Mouse (Mus musculus) liver, embryonic 12.5 days (tissue): ENCODE data around the gene Magoh. TPM values are rescaled to one million over a fixed set of nuclear protein-coding genes. Genes with fewer than 3 reads are reported as not detected.
A peak's percentile ranks its signal among the peaks of the same experiment; 100 is the strongest.

Experiments used
- ATAC-seq: fragments of 200-750 bp; cut with Nextera tagmentation; 2 replicates; pipeline ENCODE4 v1.8.0; 2017; ENCODE audit warnings: moderate number of reproducible peaks, mild to moderate bottlenecking, moderate library complexity
- H3K27ac ChIP-seq: fragments of 300-500 bp; sonication (generic); 2 replicates; pipeline ENCODE4 v1.5.1; 2016; ENCODE audit warnings: mild to moderate bottlenecking
- H3K27me3 ChIP-seq: fragments of 300-500 bp; sonication (generic); replicated peaks from 2 replicates; pipeline ENCODE4 v1.6.1; 2016; ENCODE audit warnings: mild to moderate bottlenecking, moderate library complexity
- H3K36me3 ChIP-seq: fragments of 300-500 bp; sonication (generic); 2 replicates; pipeline ENCODE4 v1.6.1; 2016; ENCODE audit warnings: mild to moderate bottlenecking, moderate library complexity
- H3K4me1 ChIP-seq: fragments of 300-500 bp; sonication (generic); 2 replicates; pipeline ENCODE4 v1.6.1; 2016
- H3K4me2 ChIP-seq: fragments of 300-500 bp; sonication (generic); 2 replicates; pipeline ENCODE4 v1.6.1; 2016; ENCODE audit warnings: mild to moderate bottlenecking, moderate library complexity
- H3K4me3 ChIP-seq: fragments of 300-500 bp; sonication (generic); 2 replicates; pipeline ENCODE4 v1.5.1; 2016; ENCODE audit warnings: mild to moderate bottlenecking, moderate library complexity
- H3K9ac ChIP-seq: fragments of 300-500 bp; sonication (generic); 2 replicates; pipeline ENCODE4 v1.6.1; 2016; ENCODE audit warnings: mild to moderate bottlenecking, moderate library complexity
- H3K9me3 ChIP-seq: fragments of 300-500 bp; sonication (generic); replicated peaks from 2 replicates; pipeline ENCODE4 v1.6.1; 2016; ENCODE audit warnings: mild to moderate bottlenecking, moderate library complexity
- WGBS: fragments of 180-500 bp; shearing (Covaris S2); methylation state at CpG from one replicate; pipeline ENCODE4 v1.1.7; 2016; ENCODE audit not compliant: insufficient replicate concordance; 5-methylcytosine and 5-hydroxymethylcytosine counted together
- polyA plus RNA-seq: library from polyadenylated mRNA; unstranded; fragments of >200 nt; fragmentation: Nextera tagmentation; extraction: Ambion mirVana; gene quantifications from 2 replicates; pipeline ENCODE4 v1.2.1, GENCODE M21; 2016

The Magoh gene
- polyA plus RNA-seq, 1 experiment from 2014 or later: 151 TPM

- Histone ChIP-seq H3K27me3 (no peaks in the 10 kb centered on the region), H3K4me3 (no peak overlapping the region), H3K9me3 (no peaks in the 10 kb centered on the region), H3K9ac (no peak overlapping the region), H3K4me1 (peaks cover 28% of the 10 kb centered on the region), H3K27ac (no peak overlapping the region), H3K4me2 (no peak overlapping the region), H3K36me3 (peaks cover 63% of the 10 kb centered on the region)
- ATAC-seq: no peak
- WGBS: 64% methylated on average over 2 of the region's 2 CpGs
Observed at GRCm38 (mm10) chr4:107892663-107893062, 13.1 kb downstream of the Magoh start.

- Histone ChIP-seq H3K9me3 (no peaks in the 10 kb centered on the region), H3K27ac (peak overlapping the region; percentile 72), H3K27me3 (no peaks in the 10 kb centered on the region), H3K4me1 (peaks cover 27% of the 10 kb centered on the region), H3K9ac (no peak overlapping the region), H3K36me3 (peaks cover 60% of the 10 kb centered on the region), H3K4me2 (peak overlapping the region; percentile 17), H3K4me3 (no peak overlapping the region)
- WGBS: 69% methylated on average over 5 of the region's 5 CpGs
- ATAC-seq: peak; percentile 55
Observed at GRCm38 (mm10) chr4:107899211-107899927, 19.8 kb downstream of the Magoh start.

- no peak overlapping the region for H3K4me2 ChIP-seq
Observed at GRCm38 (mm10) chr4:107900206-107900605, 20.7 kb downstream of the Magoh start.

GRCm38 (mm10) chr4:107904252-107904651 is 24.7 kb downstream of the Magoh start:
- peaks cover 31% of the 10 kb centered on the region for H3K4me1 ChIP-seq
- H3K27me3 ChIP-seq: no peaks in the 10 kb centered on the region
- peak; percentile 61 for ATAC-seq
- 0 out of 2 replicates have a peak overlapping the region, but pooled peaks have one; percentile 6 for H3K4me2 ChIP-seq
- peak overlapping the region; percentile 17 for H3K27ac ChIP-seq
- H3K9me3 ChIP-seq: no peaks in the 10 kb centered on the region
- no peak overlapping the region for H3K9ac ChIP-seq
- peaks cover 62% of the 10 kb centered on the region for H3K36me3 ChIP-seq
- 27% methylated on average over 10 of the region's 10 CpGs for WGBS
- no peak overlapping the region for H3K4me3 ChIP-seq

More at GRCm38 (mm10) chr4:107900206-107900605, 20.7 kb downstream of the Magoh start:
- peaks cover 31% of the 10 kb centered on the region for H3K4me1 ChIP-seq
- no peaks in the 10 kb centered on the region for H3K27me3 ChIP-seq
- no peak overlapping the region for H3K9ac ChIP-seq
- H3K4me3 ChIP-seq: no peak overlapping the region
- ATAC-seq: peak; percentile 39; the same call in 1 of the 2 replicates
- peak overlapping the region; percentile 72 for H3K27ac ChIP-seq
- 83% methylated on average over 3 of the region's 3 CpGs for WGBS
- H3K9me3 ChIP-seq: no peaks in the 10 kb centered on the region
- H3K36me3 ChIP-seq: peaks cover 60% of the 10 kb centered on the region

- Histone ChIP-seq H3K27me3 (no peaks in the 10 kb centered on the region), H3K9me3 (no peaks in the 10 kb centered on the region), H3K4me3 (no peak overlapping the region), H3K9ac (no peak overlapping the region), H3K4me2 (no peak overlapping the region), H3K27ac (no peak overlapping the region), H3K4me1 (peaks cover 16% of the 10 kb centered on the region; the same call in 1 of the 2 replicates), H3K36me3 (peaks cover 85% of the 10 kb centered on the region)
- 66% methylated on average over 9 of the region's 9 CpGs for whole genome bisulfite sequencing
- ATAC-seq: no peak
Observed at GRCm38 (mm10) chr4:107906561-107906960, 27.0 kb downstream of the Magoh start.

- Histone ChIP-seq H3K4me3 (no peak overlapping the region), H3K36me3 (peaks cover 85% of the 10 kb centered on the region), H3K27me3 (no peaks in the 10 kb centered on the region), H3K4me2 (no peak overlapping the region), H3K9ac (no peak overlapping the region; the same call in 1 of the 2 replicates), H3K27ac (no peak overlapping the region), H3K4me1 (no peaks in the 10 kb centered on the region), H3K9me3 (no peaks in the 10 kb centered on the region)
- 80% methylated on average over 4 of the region's 4 CpGs for WGBS
- ATAC-seq: no peak
Observed at GRCm38 (mm10) chr4:107910020-107910419, 30.5 kb downstream of the Magoh start.

GRCm38 (mm10) chr4:107920336-107920735 is 40.8 kb downstream of the Magoh start:
- Histone ChIP-seq H3K4me1 (peaks cover 47% of the 10 kb centered on the region), H3K4me3 (no peak overlapping the region), H3K27me3 (no peaks in the 10 kb centered on the region), H3K36me3 (peaks cover 7% of the 10 kb centered on the region; the same call in 1 of the 2 replicates), H3K9ac (no peak overlapping the region), H3K4me2 (no peak overlapping the region), H3K9me3 (no peaks in the 10 kb centered on the region), H3K27ac (peak overlapping the region; percentile 87; the same call in 1 of the 2 replicates)
- WGBS: 93% methylated on average over 2 of the region's 2 CpGs
- ATAC-seq: no peak

GRCm38 (mm10) chr4:107921152-107921695 is 41.7 kb downstream of the Magoh start:
- Histone ChIP-seq H3K27ac (peak overlapping the region; percentile 87), H3K4me3 (peak overlapping the region; percentile 78), H3K36me3 (peaks cover 7% of the 10 kb centered on the region; the same call in 1 of the 2 replicates), H3K4me1 (peaks cover 47% of the 10 kb centered on the region), H3K4me2 (peak overlapping the region; percentile 90), H3K27me3 (no peaks in the 10 kb centered on the region), H3K9me3 (no peaks in the 10 kb centered on the region), H3K9ac (0 out of 2 replicates have a peak overlapping the region, but pooled peaks have one; percentile 12)
- ATAC-seq: no peak
- WGBS: 67% methylated on average over 8 of the region's 8 CpGs

- Histone ChIP-seq H3K4me1 (peaks cover 47% of the 10 kb centered on the region), H3K27ac (peak overlapping the region; percentile 87), H3K9ac (peak overlapping the region; percentile 87), H3K9me3 (no peaks in the 10 kb centered on the region), H3K27me3 (no peaks in the 10 kb centered on the region), H3K4me3 (peak overlapping the region; percentile 78), H3K4me2 (peak overlapping the region; percentile 90), H3K36me3 (peaks cover 7% of the 10 kb centered on the region; the same call in 1 of the 2 replicates)
- WGBS: 27% methylated on average over 4 of the region's 4 CpGs
- ATAC-seq: peak; percentile 60
Observed at GRCm38 (mm10) chr4:107921952-107922351, 42.4 kb downstream of the Magoh start.

GRCm38 (mm10) chr4:107923145-107923802 is 43.7 kb downstream of the Magoh start, which contains the start of gene Cpt2:
Cpt2 (minus strand) TSS chr4:107923610.
- Histone ChIP-seq H3K9me3 (no peaks in the 10 kb centered on the region), H3K4me1 (peaks cover 57% of the 10 kb centered on the region), H3K27ac (peak within 1 kb of the TSS; percentile 87), H3K9ac (peak within 1 kb of the TSS; percentile 87), H3K27me3 (no peaks in the 10 kb centered on the region), H3K4me3 (peak within 1 kb of the TSS; percentile 78), H3K36me3 (peaks cover 7% of the 10 kb centered on the region; the same call in 1 of the 2 replicates), H3K4me2 (peak within 1 kb of the TSS; percentile 90)
- ATAC-seq: peak; percentile 92
- WGBS: 2% methylated on average over 38 of the region's 38 CpGs

- H3K27ac ChIP-seq: peak overlapping the region; percentile 87
Observed at GRCm38 (mm10) chr4:107923803-107924194, 44.2 kb downstream of the Magoh start.

More at GRCm38 (mm10) chr4:107923803-107924194, 44.2 kb downstream of the Magoh start:
- WGBS: 40% methylated on average over 7 of the region's 7 CpGs
- peak overlapping the region; percentile 87 for H3K9ac ChIP-seq
- no peak for ATAC-seq
- no peaks in the 10 kb centered on the region for H3K9me3 ChIP-seq
- H3K4me3 ChIP-seq: peak overlapping the region; percentile 78
- H3K27me3 ChIP-seq: no peaks in the 10 kb centered on the region
- H3K4me1 ChIP-seq: peaks cover 62% of the 10 kb centered on the region
- peaks cover 7% of the 10 kb centered on the region; the same call in 1 of the 2 replicates for H3K36me3 ChIP-seq
- peak overlapping the region; percentile 90 for H3K4me2 ChIP-seq
